Mouse (Mus musculus): ENCODE data around the gene Ptprn2. TPM values are rescaled to one million over a fixed set of nuclear protein-coding genes. Genes with fewer than 3 reads are reported as not detected.
A peak's percentile ranks its signal among the peaks of the same experiment; 100 is the strongest.
"Not testable (repeated sequence)": the region's sequence is repeated elsewhere in the genome, so short reads cannot be mapped to it uniquely, and the experiment has no call there.

The Ptprn2 gene
- total RNA-seq (2021), result 10 to 100 TPM; 14.8 to 17.6 TPM
- long read RNA-seq, experiment 1, partial matches to known transcripts, result 0 of 1 reads
- long read RNA-seq, experiment 1, other reads (novel, unspliced or antisense), result 1 of 1 reads
- long read RNA-seq, experiment 2, result 0 reads

DNA sequence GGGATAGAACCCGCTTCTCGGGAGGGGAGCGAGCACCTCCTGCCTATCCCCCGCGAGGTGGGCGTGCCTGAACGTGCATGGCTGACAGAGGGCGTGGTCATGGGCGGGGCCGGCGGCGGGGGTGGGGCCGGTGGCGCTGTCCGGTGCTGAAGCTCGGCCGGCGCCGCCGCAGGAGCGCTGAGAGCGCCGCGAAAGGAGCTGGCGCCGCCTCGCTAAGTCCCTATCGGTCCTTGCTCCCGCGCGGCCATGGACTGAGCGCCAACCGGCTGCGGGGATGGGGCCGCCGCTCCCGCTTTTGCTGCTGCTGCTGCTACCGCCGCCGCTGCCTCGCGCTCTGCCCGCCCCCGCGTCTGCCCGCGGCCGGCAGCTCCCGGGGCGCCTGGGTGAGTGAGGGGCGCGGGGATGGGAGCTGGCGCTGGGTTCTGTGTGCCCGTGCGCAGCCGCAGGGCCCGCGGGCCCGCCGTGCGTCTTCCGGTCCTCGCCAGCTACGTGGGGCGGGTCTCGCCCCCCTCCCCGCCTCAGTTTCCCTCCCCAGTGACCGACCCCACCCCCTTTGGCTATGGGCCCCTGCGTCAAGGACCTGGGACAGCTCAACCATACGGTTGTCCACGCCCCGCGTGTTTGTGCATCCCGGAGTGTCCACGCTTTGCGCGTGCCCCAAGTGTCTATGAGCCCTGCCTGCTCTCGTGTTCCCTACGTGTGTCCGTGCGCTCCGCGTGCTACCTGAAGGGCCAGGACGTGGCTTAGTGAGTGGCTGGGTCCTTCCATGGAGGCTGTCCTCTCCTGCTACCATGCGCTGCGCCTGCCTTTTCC, at the start of gene Ptprn2:
Gene Ptprn2 (plus strand): TSS at position 130 of the 813 bp plus-strand sequence.
- peak; percentile 76 to 85 for DNase-seq

GRCm38 (mm10) chr12:116436125-116436524, 49.4 kb upstream of the Ptprn2 start:
- no peak for DNase-seq

GRCm38 (mm10) chr12:116438591-116438990, 46.9 kb upstream of the Ptprn2 start:
- DNase-seq, result no peak

DNA sequence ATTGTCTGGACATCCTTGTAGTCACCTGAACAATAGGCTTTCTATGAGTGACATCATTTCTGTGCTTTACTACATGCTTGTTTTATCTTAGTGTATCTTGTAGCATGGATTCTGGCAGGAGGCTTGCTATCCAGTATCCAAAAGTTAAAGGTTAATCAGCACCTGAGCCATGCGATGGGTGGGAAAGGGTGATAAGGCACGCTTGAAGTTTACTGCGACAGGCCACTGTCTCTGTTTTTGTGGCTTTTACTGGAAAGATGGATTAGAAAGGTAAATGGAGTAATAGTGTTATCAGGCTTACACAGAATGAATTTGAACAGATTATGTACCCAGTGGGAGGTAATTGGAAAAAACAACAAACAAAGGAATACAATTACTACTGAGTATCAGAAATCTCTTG, 43.3 kb upstream of the Ptprn2 start:
- DNase-seq, result no peak

- no peak for DNase-seq
Measured at GRCm38 (mm10) chr12:116449536-116449935, 36.0 kb upstream of the Ptprn2 start.

DNA sequence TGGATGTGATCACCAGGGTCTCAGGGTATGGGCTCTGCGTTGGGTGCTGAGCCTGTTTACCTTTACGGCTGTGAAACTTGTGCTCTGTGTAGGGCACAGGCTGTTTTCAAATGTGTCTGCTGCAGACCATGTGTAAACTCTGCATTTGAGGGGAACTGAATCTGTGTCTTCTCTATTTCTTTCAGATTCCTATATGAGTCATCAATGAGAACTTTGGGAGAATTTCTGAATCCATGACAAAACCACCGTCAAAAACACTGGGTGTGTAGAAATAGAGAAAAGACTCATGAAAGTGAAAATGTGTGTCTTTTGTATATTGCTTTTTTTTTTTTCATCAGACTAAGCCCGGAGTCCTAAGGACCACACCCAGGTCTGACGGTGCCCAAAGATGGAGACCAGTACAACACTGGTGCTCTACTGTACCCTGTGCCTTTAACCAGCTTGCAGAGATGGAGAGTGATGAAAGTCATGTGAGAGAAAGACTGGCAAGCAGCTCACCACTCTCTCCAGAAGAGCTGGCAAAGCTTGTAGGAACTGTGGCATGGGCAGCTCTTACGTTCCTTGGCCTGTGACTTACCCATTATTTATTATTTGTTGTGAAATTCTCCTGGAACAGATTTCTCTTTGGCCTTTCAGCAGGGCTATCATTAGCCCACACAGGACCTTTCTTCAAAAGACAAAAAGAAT, 25.0 kb upstream of the Ptprn2 start:
- DNase-seq, result peak; percentile 8 to 10

- DNase-seq, result no peak
Measured at GRCm38 (mm10) chr12:116467030-116467429, 18.5 kb upstream of the Ptprn2 start.

DNA sequence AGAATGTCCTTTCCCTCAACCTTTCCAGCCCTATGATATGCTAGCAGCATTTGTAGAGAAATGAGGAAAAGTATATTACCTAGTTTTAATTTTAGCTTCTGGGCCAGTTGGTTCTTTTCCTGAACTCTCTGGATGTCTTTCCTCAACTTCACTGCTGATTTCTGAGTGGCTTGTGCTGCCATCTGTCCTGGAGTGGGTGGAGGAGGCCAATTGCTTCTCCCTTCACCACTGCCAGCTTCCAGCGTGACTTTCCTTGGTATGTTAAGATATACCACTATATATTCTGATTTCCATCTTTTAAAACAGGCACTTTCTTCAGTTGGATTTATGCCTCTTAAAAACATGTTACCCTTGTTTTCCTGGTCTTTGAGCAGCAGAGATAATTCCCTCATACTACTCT, 17.2 kb upstream of the Ptprn2 start:
- no peak for DNase-seq

GRCm38 (mm10) chr12:116469096-116469495, 16.4 kb upstream of the Ptprn2 start:
- no peak for DNase-seq

DNA sequence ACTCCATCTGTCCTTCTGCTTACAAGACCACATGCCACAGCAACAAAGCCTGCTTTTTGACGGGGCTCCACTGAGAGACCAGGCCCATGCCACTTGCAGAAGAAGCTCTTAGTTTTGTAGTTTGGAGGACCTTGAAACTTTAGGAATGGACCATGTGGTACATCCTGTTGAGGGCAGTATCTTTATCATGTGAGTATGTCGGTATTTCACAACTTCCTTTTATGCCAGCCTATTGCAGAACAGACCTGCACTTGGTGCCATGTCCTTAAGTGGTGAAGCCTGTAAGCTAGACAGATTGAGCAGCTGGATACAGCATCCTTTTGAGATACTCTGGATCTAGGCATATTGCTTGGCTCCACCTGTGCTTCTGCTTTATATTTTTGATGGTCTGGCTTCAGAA, 12.3 kb upstream of the Ptprn2 start:
- no peak for DNase-seq

DNA sequence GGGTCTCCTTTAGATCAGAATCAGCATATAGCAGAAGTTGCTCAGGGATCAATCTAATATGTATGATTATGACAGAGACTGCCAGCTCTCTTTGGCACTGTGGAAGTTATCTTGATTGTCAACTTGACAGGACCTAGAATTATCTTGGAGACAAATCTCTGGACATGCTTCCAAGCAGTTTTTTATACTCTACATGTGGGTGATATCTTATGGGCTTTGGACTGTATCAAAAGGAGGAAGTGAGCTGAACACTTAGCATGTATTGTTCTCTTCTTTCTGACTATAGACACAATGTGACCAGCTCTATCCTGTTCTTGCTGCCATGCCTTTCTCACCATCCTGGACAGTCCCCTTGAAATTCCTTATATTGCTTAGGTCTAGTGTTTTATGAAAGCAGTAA, 11.8 kb upstream of the Ptprn2 start:
- DNase-seq, result no peak

GRCm38 (mm10) chr12:116474676-116475075, 10.8 kb upstream of the Ptprn2 start:
- no peak for DNase-seq

- no peak for DNase-seq
Measured at GRCm38 (mm10) chr12:116478771-116479170, 6.7 kb upstream of the Ptprn2 start.

GRCm38 (mm10) chr12:116481921-116482320, 3.6 kb upstream of the Ptprn2 start:
- no peak for DNase-seq

DNA sequence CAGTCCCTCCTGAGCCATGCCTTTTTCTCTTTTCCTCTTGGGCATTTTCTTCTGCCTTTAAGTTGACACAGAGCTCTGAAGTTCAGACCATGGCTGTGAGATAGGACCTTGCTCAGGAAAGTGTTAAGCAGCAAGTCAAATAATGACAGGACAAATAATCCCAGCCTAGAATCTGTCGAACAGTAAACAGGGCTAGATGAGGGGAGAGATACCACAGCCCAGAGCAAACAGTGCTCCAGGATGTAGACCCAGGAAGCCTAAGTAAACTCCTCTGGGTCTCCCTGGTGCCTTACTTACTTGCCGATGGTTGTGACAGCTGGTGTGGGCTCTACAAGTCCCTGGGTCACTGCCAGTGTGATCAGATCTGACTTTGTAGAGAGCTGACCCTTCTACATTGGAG, 1.9 kb upstream of the Ptprn2 start:
- DNase-seq, result no peak

- DNase-seq, result no peak
Measured at GRCm38 (mm10) chr12:116484991-116485390, 529 bp upstream of the Ptprn2 start.

DNA sequence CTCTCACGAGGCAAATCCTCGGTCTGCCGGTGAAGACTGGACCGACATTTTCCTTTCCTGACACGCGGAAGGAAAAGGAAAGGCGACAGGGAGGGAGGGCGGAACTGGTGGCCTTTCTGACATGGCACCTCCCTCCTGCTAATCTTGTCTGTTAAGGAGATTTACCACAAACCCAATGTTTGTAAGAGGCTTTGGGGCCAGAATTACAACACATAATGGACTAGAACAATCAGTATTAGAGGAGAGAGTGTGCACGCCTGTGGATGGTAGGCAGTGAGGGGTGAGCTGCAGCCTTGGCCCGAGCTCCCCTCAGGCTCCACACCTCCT, 847 bp downstream of the Ptprn2 start:
- peak in 1 of 2 experiments; percentile 2 for DNase-seq

- no peak for DNase-seq
Measured at GRCm38 (mm10) chr12:116488836-116489235, 3.3 kb downstream of the Ptprn2 start.

- no peak for DNase-seq
Measured at GRCm38 (mm10) chr12:116490575-116491356, 5.2 kb downstream of the Ptprn2 start.

DNA sequence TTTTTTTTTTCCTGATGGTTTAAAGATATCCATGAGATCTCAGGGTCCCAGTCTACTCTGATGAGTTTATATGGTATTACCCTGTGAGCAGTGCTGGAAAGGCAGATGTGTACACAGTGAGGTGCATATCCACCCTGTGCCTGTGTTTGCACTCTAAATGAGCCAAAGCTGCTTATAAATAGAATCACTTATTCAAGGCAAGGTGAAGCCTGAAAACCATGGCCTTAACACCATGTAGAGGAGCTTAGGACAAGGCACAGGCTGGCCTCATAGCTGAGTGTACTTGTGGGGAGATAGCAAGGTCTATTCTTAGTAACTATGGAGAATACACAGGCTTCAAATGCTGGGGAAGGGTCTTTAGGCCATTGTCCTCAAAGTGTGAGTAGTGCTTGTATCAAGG, 13.1 kb downstream of the Ptprn2 start:
- no peak for DNase-seq

GRCm38 (mm10) chr12:116500652-116501051, 15.1 kb downstream of the Ptprn2 start:
- no peak for DNase-seq

GRCm38 (mm10) chr12:116512482-116512881, 27.0 kb downstream of the Ptprn2 start:
- DNase-seq, result no peak

DNA sequence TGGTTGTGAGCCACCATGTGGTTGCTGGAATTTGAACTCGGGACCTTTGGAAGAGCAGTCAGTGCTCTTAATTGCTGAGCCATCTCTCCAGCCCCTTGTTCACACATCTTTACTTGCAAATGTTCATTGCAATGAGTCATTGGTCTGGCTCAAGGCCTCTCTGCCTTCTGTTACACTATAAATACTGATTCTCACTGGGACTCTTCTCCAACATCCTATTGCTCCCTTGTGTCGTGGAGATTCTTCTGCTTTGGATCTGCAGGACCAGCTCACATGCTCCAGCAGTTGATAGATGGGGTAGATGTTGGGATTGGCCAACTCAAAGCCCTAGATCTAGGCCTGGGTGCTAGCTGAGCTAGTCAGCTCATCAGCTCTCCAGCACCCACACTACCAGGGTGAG, 28.3 kb downstream of the Ptprn2 start:
- DNase-seq, result not testable (repeated sequence)
